Mouse (Mus musculus): ENCODE measurements around the gene Vrk2.

GRCm38 (mm10) chr11:26481691-26482242, 112.0 kb downstream of the Vrk2 start:
- no peak for TF ChIP-seq CTCF (IDR thresholded peaks at IDR 0.05; ENCODE audit: low read depth)
- TF ChIP-seq EP300 (IDR thresholded peaks at IDR 0.05; ENCODE audit: low read depth), result no peak
